Mouse (Mus musculus) layer of hippocampus, adult 9-10 months (tissue): ENCODE data around the gene Rab37.

Source experiments
- DNase-seq: peaks from one replicate; pipeline ENCODE4 v3.0.0; 2022; ENCODE audit warnings: low spot score

Gene Rab37

DNA sequence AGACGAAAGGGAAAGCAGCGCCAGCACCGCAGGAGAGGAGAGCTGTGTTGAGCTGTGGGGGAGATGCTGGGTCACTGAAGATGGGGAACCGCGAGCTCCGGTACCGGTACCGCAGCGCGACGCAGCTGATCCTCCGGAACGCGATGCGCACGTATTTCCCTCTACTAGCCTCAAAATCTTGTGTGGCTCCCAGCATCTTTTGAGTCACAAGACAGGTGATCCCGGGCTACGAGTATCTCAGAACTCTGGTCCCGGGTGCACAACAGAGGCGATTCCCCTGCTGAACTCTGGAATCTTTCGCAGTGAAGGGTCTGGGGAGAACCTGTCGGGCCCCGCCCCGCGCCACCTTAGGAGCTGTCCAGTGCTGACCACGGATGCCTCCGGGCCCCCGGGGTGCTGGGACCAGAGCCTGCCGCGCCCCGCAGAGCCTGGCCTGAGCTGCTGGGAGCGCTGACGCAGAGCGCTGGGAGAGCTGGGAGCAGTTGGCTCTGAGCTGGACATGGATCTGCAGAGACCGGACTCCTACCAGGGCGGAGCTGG, at the start of gene Rab37:
TSS of gene Rab37 (plus strand) at position 70 of the 540 bp plus-strand sequence.
- DNase-seq, result no peak

DNA sequence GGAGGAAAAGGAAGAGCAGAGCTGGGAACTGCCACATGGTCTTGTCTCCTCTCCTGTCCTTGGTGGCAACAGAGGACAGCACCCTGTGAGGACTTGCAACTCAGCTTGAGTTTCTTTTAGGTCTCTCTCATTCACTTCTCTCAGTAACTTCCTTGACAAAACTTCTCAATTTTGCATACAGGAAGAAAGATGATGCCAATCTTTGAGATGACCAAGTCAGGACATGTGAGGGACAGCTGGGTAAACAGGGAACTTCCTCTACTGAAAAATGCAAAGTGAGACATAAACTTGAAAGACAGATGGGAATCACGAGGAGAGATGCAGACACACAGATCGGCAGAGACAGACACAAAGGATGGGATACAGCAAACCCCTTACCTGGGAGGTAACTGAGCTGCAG, 43.0 kb upstream of the Rab37 start, which contains the start of gene Cd300ld3:
TSS of gene Cd300ld3 (minus strand) at position 151 of the 400 bp plus-strand sequence.
- DNase-seq, result no peak

DNA sequence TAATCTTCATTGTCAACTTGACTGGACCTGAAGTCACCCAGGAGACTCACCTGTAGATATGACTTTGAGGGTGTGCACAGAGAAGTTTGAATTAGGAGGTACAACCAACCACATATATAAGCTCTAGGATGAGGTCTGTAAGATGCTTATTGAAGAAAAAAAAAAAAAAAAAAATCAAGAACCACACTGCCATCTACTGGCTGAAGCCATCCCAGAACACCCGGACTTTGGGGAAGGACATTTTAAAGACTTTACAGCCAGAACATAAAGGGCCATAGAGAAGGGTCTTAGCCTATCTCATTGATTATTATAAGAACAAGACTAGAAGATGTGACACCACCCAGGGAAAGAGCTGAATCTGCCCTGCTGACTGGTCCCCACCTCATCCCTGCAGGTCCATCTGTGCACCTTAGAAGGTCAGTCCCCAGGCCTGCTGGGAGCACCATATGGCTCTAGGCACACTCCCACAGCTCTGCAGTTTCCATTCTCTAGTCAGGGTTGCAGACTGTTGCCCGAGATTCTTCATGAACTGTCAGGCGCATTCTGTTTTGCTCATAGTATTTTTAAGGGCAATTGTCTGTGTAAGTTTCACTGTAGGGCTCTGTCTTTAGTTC, 41.8 kb upstream of the Rab37 start:
- no peak for DNase-seq

DNA sequence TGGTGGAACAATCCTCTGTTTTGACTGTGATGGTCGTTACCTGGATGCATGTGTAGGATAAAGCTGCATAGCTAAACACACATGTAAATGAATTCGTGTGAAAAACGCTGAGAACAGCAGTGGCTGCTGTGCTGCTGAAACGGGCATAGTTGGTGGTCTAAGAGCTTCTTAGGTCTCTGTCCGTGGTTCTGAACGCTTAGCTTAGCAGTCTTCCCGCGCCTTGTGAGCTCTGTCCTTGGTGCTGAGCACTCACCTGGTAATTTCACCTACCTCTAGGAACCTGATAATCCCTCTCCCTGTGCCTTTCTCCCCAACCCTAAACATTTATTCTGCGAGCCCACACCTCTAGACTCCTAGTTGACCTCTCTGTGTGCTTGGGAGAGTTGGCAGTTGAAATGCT, 39.0 kb upstream of the Rab37 start:
- no peak for DNase-seq

- DNase-seq, result no peak
These were observed 38.2 kb upstream of the Rab37 start for GRCm38 (mm10) chr11:115052991-115053390.

GRCm38 (mm10) chr11:115054537-115054936, 36.7 kb upstream of the Rab37 start:
- DNase-seq, result no peak

DNA sequence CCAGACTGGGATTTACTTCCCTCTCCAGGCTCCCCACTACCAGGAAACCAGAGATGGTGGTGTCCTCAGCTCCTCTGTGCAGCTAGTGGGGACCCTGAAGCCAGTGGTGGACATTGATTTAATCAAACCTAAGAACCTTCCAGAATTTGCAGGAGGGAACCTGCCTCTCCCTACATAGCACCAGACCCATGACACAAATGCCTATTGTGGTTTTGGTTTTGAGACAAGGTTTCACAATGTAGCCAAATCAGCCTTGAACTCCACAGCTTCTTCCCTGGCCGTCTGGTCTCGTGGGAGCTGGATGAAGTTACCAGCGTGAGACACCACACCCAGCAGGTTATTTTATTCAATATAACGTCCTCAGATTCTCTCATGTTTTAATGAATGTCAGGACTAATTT, 32.5 kb upstream of the Rab37 start:
- DNase-seq, result no peak

GRCm38 (mm10) chr11:115059797-115060196, 31.4 kb upstream of the Rab37 start:
- no peak for DNase-seq

- DNase-seq, result no peak
These were observed 29.2 kb upstream of the Rab37 start, which contains the start of gene Cd300e for GRCm38 (mm10) chr11:115062077-115062476. Gene Cd300e (minus strand): TSS chr11:115062177.

- no peak for DNase-seq
These were observed 24.5 kb upstream of the Rab37 start for GRCm38 (mm10) chr11:115066768-115067167.

DNA sequence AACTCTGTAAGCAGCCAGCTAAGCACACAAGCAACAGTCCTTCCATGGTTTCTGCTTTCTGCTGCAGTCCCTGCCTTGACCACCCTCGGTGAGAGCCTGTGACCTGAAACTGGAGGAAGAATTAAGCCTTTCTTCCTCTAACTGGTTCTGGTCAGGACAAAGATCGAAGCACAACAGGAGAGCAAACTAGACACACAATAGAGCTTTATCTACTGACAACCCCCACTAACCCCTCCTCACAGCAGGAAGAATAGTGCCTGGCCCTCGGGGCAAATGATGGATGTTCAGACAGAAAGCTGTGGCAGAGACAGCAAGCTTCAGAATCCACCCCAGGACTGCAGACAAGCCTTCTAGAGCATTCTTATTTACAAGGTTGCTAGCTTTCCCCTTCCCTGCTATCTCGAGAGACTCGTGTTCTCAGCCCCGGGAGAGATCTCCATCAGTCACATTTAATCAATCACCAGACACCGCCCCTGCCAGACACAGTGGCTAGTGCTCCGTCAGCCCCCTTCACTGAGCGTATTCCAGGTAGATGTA, 20.1 kb upstream of the Rab37 start:
- DNase-seq, result no peak

DNA sequence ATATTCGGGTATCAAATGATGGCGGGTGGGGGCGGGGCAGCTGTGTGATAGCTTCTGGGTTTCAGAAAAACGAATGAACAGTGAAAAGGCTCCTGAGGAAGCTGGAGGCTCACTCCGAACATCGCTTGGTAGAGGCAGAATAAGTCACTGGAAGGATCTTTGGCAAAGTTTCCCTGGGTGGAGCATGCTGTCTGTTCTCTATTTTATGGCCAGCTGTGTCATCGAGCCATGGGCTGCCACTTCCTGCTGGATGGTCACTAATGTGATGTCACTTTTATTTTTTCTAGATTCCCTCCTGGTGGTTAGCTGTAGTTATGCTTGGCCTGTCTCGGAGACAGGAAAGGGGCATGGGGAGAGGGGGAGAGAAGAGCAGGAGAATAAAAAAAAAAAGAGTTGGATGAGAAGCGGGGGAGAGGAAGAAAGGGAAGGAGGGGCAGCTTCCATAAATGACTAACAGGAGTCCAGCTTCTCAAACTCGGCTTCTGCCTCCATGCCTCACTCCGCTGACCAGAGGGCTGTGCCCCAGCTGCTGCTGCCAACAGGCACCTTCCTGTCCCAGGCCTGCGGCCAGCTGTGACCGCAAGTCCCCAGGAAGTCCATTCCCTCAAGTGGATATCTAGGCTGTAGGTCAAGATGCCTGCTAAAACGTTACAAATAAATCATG, 19.5 kb upstream of the Rab37 start:
- no peak for DNase-seq

GRCm38 (mm10) chr11:115073002-115073401, 18.2 kb upstream of the Rab37 start:
- no peak for DNase-seq

GRCm38 (mm10) chr11:115075407-115075806, 15.8 kb upstream of the Rab37 start:
- DNase-seq, result no peak

GRCm38 (mm10) chr11:115075859-115076258, 15.4 kb upstream of the Rab37 start:
- DNase-seq, result no peak

DNA sequence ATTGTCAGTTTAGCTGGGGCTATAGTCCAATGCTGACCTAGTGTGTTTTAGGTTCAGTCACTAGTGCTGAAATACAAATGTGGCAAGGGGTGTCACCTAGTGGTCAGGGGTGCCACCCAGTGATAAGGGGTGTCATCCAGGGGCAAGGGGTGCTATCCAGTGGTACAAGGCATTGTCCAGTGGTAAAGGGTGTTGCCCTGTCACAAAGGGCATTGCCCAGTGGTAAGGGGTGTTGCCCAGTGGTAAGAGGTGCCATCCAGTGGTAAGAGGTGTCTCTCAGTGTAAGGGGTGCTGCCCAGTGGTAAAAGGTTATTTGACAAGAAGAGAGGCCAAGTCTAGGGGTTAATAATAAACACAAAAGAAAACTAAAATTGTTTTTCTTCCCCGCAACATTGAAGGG, 13.8 kb upstream of the Rab37 start:
- DNase-seq, result no peak

GRCm38 (mm10) chr11:115078680-115079079, 12.6 kb upstream of the Rab37 start:
- DNase-seq, result no peak

GRCm38 (mm10) chr11:115080886-115081285, 10.3 kb upstream of the Rab37 start:
- DNase-seq, result peak; percentile 72

GRCm38 (mm10) chr11:115081373-115081772, 9.9 kb upstream of the Rab37 start:
- DNase-seq, result no peak

GRCm38 (mm10) chr11:115082196-115082595, 9.0 kb upstream of the Rab37 start:
- DNase-seq, result no peak

DNA sequence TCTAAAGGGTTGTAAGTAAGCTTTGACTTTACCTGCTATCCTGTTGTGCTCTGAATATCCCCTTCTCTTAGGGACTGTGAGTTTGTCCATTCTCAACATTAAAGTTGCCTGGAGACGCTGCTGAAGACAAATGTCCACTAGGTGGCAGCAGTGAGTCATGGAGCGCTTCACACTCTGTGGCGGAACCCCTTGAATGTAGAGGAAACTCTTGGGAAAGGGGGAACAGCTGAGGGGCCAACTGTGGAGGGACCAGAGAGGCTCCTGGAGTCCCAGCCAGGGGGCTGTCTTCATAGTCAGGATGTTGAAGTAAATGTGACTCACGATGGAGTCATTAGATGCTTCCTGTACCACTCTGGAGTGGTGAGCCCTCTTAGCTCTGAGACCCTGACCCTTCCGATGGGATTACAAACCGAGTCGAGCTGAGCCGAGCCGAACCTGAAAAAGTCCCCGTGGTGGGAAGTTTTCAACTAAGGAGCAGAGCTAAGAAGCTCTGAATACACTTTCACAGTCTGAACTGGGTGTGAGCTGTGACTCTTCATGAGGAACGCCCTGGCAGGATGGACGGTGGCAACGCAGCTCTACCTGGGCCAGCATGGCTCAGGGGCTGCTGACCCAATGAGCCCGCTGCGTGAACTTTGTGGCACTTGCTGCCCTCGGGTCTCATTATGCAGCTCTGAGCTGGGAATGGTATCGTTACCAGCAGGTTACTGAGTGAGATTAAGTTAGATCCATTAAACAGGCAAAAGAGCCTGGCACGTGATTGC, 7.7 kb upstream of the Rab37 start:
- DNase-seq, result peak; percentile 62

GRCm38 (mm10) chr11:115084595-115084994, 6.6 kb upstream of the Rab37 start:
- no peak for DNase-seq
